Mouse (Mus musculus) embryonic facial prominence, embryonic 10.5 days (tissue): ENCODE data around the gene Sh3rf1. TPM values are rescaled to one million over a fixed set of nuclear protein-coding genes. Genes with fewer than 3 reads are reported as not detected.

Experiments
- DNase-seq: peaks from one replicate; pipeline ENCODE4 v3.0.0-alpha.2; 2017; ENCODE audit warnings: low spot score
- H3K27ac ChIP-seq: fragments of 300-500 bp; sonication (generic); replicated peaks from 2 replicates; pipeline ENCODE4 v1.5.1; 2016; ENCODE audit warnings: mild to moderate bottlenecking
- H3K27me3 ChIP-seq: fragments of 300-500 bp; sonication (generic); replicated peaks from 2 replicates; pipeline ENCODE4 v1.6.1; 2016; ENCODE audit warnings: low read depth, mild to moderate bottlenecking; ENCODE audit not compliant: poor library complexity, severe bottlenecking
- H3K36me3 ChIP-seq: fragments of 300-500 bp; sonication (generic); replicated peaks from 2 replicates; pipeline ENCODE4 v1.6.1; 2016; ENCODE audit warnings: mild to moderate bottlenecking, moderate library complexity
- H3K4me1 ChIP-seq: fragments of 300-500 bp; sonication (generic); 2 replicates; pipeline ENCODE4 v1.6.1; 2016
- H3K4me3 ChIP-seq: fragments of 300-500 bp; sonication (generic); 2 replicates; pipeline ENCODE4 v1.5.1; 2016; ENCODE audit warnings: mild to moderate bottlenecking, moderate library complexity
- H3K9me3 ChIP-seq: fragments of 300-500 bp; sonication (generic); 2 replicates; pipeline ENCODE4 v1.6.1; 2016; ENCODE audit warnings: mild to moderate bottlenecking
- WGBS: fragments of 180-500 bp; shearing (Covaris S2); methylation state at CpG from one replicate; pipeline ENCODE4 v1.1.7; 2016; 5-methylcytosine and 5-hydroxymethylcytosine counted together
- polyA plus RNA-seq: library from polyadenylated mRNA; unstranded; fragments of >200 nt; fragmentation: Nextera tagmentation; extraction: Ambion mirVana; gene quantifications from 2 replicates; pipeline ENCODE4 v1.2.1, GENCODE M21; 2016

Gene Sh3rf1
- polyA plus RNA-seq, 1 experiment from 2014 or later, result 17.0 TPM

DNA sequence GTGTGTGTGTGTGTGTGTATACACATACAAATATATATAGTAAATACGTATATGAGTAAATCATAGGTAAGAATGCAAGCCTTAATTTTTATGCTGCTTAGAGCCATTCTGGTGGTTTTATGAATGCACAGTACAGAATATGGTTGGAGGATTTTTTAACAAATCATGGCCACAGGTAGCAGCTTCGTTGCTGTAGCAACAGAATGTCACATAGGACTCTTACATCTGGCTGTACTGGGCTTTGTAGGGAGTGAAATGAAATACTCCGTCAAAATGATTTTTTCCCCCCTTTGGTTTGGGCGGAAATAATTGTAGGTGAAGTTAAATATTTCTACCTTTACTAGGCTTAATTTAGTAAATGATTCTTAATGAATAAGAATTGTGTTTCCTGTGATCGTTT, 3.0 kb downstream of the Sh3rf1 start:
- DNase-seq, result no peak
- peaks cover 67% of the 10 kb centered on the region for H3K4me1 ChIP-seq
- H3K27ac ChIP-seq, result no peak overlapping the region
- no peaks in the 10 kb centered on the region for H3K27me3 ChIP-seq
- 68% methylated on average over 5 of the region's 5 CpGs for WGBS
- peak overlapping the region; percentile 90 for H3K4me3 ChIP-seq
- peaks cover 35% of the 10 kb centered on the region for H3K36me3 ChIP-seq
- no peaks in the 10 kb centered on the region for H3K9me3 ChIP-seq

DNA sequence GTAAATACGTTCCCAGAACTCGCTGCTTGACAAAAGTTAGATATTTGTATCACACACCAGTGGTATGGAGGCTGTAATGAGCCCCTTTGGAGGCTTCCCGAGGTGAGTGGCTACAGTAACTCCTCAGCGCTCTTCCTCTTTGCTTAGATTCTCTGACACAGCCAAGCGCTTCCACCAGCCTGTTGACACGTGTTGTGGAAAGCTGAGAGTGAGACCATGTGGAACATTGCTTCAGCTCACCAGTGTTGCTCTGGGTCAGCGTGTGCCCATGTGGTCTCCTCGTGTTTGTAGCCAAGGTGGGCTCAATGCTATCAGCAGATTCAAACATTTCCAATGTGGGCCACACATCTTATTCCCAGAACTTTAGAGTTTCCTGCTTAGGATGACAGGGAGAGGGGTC, 5.0 kb downstream of the Sh3rf1 start:
- Histone ChIP-seq H3K36me3 (peaks cover 51% of the 10 kb centered on the region), H3K4me1 (peaks cover 60% of the 10 kb centered on the region)
- WGBS, result 72% methylated on average over 8 of the region's 8 CpGs

DNA sequence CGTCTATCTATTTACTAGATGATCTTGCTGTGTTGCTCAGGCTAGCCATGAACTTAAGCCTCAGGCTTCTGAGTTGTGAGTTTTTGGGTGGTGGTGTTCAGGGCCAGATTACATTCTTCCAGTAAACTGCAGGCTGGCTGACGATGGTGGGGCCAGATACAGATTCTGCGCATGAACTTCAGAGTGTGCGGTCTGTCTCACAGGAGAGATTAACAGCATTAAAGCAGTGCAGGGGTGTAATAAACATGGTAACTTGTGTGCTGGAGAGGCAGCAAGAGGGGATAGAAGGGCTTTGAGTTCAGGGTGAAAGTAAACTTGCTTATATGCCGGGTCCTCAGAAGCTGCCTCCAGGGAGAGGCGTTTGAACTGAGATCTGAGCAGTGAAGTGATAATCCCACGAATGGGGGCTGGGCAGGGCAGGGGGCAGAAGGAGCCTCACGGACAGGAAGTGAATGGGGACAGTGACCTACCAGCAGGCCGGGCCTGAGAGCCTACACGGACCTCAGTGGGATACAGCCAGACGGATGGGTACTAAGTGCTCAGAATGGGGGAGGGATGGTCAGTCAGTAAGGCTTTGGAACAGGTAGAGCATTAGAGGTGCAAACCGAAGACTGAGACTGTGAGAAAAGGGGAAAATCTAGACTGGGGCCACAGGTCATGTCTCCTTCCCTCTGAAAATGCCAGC, 6.0 kb downstream of the Sh3rf1 start:
- Histone ChIP-seq H3K9me3 (no peaks in the 10 kb centered on the region), H3K4me1 (peaks cover 56% of the 10 kb centered on the region), H3K36me3 (peaks cover 57% of the 10 kb centered on the region), H3K4me3 (no peak overlapping the region), H3K27me3 (no peaks in the 10 kb centered on the region), H3K27ac (peak overlapping the region; percentile 44; the same call in 1 of the 2 replicates)
- DNase-seq, result no peak
- 59% methylated on average over 12 of the region's 12 CpGs for WGBS

More for the DNA sequence above, 5.0 kb downstream of the Sh3rf1 start:
- Histone ChIP-seq H3K4me3 (no peak overlapping the region), H3K27ac (no peak overlapping the region), H3K27me3 (no peaks in the 10 kb centered on the region), H3K9me3 (no peaks in the 10 kb centered on the region)
- no peak for DNase-seq

DNA sequence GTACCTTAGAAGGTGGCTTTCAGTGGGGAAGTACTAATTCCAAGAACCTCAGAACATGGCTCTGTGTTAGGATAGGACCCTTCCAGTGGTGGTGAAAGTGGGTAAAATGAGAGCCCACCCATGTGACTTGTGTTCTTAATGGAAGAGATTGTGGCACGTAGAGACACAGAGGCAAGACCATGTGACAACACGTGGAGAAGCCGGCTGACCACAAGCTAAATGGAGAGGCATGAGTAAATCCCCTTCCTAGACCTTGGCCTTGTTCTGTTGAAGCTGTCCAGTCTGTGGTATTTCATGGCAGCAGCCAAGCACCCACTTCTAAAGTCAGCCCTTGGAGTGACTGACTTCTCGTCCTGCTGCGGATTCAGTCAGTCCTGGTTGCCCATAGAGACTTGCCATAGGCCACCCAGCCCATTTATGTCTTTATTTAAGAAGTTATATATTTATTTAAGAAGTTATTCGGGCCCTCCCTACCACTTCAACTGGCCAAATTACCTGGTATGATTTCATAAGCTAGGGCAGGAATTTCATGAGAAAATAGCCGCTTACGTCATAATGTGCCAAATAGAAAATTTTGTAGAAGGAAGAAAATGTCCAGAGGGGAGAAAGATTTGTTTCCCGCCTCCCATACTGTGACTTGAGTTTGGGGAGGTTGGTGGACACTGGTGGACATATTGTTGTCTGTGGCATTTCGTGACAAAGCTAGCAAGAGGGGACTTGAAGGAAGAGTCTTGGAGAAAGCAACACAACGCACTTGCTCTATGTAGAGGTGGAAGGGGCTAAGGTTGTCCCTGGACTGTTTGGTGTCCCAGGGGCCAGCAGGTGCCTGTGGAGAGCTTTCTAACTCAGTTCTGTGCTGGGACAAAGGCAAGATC, 7.4 kb downstream of the Sh3rf1 start:
- Histone ChIP-seq H3K4me1 (peaks cover 54% of the 10 kb centered on the region), H3K9me3 (no peaks in the 10 kb centered on the region), H3K27me3 (no peaks in the 10 kb centered on the region), H3K4me3 (no peak overlapping the region), H3K27ac (no peak overlapping the region), H3K36me3 (peaks cover 55% of the 10 kb centered on the region)
- WGBS, result 93% methylated on average over 11 of the region's 11 CpGs
- DNase-seq, result no peak

DNA sequence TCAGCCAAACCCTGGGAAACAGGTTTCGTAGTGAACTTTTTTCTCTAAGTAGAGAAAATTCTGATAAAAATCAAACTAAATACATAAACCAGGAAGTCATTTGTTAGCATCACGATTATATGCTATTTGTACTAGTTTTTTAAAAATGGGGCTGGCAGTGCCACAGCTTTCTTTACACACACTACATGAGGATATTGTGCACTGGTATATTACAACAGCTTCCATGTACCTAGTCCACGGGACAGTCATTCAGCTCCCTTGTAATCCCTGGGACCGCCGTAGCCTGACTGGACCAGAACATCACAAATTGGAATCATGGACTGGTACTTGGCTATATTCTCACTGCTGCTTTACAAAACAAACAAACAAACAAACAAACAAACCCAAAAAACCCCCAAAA, 11.8 kb downstream of the Sh3rf1 start:
- peaks cover 37% of the 10 kb centered on the region for H3K4me1 ChIP-seq
- H3K36me3 ChIP-seq, result peaks cover 42% of the 10 kb centered on the region
- WGBS, result 90% methylated on average over 5 of the region's 5 CpGs
- H3K27me3 ChIP-seq, result no peaks in the 10 kb centered on the region
- no peak overlapping the region for H3K4me3 ChIP-seq
- no peak for DNase-seq
- no peaks in the 10 kb centered on the region for H3K9me3 ChIP-seq
- no peak overlapping the region for H3K27ac ChIP-seq

DNA sequence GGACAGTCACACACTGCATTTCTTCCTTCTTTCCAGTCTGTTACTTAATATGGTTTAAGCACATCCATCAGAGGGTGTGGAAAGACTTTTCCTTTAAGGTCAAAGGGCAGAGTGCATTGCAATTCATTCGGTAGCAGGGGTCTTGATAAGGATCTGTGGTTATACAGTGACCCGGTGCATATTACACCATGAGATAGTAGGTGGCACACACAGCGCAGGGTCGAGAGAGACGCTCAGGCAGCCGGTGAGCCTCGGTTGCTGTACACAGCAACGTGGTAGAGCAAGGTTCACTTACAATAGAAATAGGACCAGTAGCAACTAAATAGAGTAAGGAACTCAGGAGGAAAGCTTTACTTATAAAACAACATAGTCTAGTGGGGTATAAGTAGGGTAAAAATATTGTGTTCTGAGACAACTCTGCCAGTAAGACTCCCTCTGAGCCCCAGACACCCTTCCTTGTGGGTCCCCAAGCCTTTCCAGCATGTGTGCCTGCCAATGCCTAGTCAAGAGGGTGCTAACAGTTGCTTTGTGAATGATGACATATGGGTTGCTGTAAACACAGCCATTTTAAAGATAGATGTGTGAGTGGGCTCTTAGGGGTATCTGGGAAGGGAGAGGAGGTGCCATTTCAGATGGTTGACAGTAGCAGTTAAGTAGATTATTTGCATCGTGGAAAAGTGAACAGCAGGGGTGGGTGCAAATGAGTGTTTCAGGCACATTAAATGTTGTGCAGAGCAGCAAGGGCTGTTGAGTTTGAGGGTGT, 13.0 kb downstream of the Sh3rf1 start:
- H3K4me3 ChIP-seq, result no peak overlapping the region
- DNase-seq, result no peak
- no peaks in the 10 kb centered on the region for H3K27me3 ChIP-seq
- H3K36me3 ChIP-seq, result peaks cover 35% of the 10 kb centered on the region
- H3K27ac ChIP-seq, result peak overlapping the region; percentile 57; the same call in 1 of the 2 replicates
- H3K4me1 ChIP-seq, result peaks cover 45% of the 10 kb centered on the region
- H3K9me3 ChIP-seq, result no peaks in the 10 kb centered on the region
- WGBS, result 69% methylated on average over 9 of the region's 9 CpGs

DNA sequence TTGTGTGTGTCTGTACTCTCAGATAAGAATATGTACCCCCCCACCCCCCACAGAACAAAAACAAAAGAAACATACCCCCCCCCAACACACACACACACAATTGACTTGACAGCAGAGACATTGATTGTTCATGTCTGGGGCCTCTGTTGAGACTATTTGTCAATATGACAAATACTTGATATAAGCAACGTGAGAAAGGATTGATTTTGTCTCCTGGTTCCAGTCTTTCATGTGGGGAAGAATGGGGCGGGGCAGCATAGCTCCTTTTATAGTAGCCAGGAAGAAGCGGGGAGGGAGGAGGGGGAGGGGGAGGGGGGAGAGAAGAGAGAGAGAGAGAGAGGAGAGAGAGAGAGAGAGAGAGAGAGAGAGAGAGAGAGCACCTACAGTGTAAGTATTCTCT, 15.9 kb downstream of the Sh3rf1 start:
- Histone ChIP-seq H3K36me3 (peaks cover 41% of the 10 kb centered on the region), H3K4me1 (peaks cover 47% of the 10 kb centered on the region), H3K27ac (no peak overlapping the region), H3K27me3 (no peaks in the 10 kb centered on the region), H3K4me3 (no peak overlapping the region), H3K9me3 (peaks cover 17% of the 10 kb centered on the region; the same call in 1 of the 2 replicates)
- WGBS, result 58% methylated on average over 3 of the region's 3 CpGs
- DNase-seq, result no peak

DNA sequence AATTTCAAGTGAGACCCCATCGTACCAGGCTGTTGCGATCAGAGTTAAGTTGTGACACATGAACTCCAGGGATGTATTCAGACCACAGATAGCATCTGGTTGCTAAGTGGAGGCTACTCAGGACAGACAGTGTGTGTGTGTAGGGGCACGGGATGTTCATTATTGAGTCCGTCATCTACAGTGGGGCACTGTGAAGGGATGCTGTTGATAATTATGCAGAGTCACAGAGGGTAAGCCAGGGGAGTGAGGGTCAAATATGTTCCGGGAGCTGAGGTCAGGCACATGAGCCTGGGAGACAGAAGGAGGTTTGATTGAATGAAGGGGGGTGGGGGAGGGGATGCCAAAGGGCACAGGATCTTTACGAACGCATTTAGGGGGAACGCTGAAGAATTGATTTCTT, 17.6 kb downstream of the Sh3rf1 start:
- 38% methylated on average over 8 of the region's 8 CpGs for WGBS
- peak; percentile 51 for DNase-seq
- peaks cover 34% of the 10 kb centered on the region for H3K4me1 ChIP-seq
- H3K36me3 ChIP-seq, result peaks cover 50% of the 10 kb centered on the region
- no peaks in the 10 kb centered on the region for H3K27me3 ChIP-seq
- H3K9me3 ChIP-seq, result peaks cover 17% of the 10 kb centered on the region; the same call in 1 of the 2 replicates
- H3K27ac ChIP-seq, result peak overlapping the region; percentile 35
- H3K4me3 ChIP-seq, result no peak overlapping the region

DNA sequence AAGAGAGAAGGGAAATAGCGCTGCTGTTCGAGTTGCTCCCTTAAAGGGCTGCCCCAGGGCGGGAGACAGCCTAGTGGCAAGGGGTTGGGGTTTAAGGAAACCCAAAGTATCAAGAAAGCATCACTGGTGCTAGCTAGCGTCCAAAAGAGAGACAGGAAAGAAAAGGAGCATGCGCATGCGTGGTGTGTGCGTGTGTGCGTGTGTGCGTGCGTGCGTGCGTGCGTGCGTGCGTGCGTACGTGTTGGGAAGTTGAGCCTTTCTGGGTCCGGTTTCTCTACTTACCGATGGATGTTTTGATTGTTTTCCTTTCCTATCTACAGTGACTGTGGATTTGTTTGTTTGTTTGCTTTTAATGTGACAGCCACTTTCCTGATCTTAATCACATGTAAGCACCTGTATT, 19.2 kb downstream of the Sh3rf1 start:
- H3K4me3 ChIP-seq, result no peak overlapping the region
- H3K9me3 ChIP-seq, result peaks cover 17% of the 10 kb centered on the region; the same call in 1 of the 2 replicates
- H3K4me1 ChIP-seq, result peaks cover 38% of the 10 kb centered on the region
- WGBS, result 96% methylated on average over 19 of the region's 19 CpGs
- H3K27me3 ChIP-seq, result no peaks in the 10 kb centered on the region
- H3K36me3 ChIP-seq, result peaks cover 48% of the 10 kb centered on the region
- no peak overlapping the region for H3K27ac ChIP-seq
- no peak for DNase-seq

DNA sequence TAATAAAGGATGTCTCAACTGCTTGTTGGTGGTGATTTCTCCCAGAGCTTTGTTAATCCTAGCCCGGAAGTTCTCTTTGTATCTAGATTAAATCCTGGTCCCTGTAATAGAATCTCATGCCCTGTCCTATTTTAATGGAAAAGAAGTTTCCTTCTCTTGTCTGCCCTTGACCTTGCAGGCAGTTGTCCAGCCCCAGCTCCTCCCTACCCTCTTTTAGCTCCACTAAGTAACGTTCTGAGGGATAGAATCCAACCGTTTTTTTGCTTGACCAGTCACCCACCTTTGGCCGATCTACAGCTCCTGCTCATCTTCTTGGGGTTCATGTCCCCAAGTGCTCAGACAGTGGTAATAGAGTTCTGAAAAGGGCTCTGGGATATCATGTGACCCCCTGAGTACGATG, 19.8 kb downstream of the Sh3rf1 start:
- H3K27me3 ChIP-seq, result no peaks in the 10 kb centered on the region
- no peak overlapping the region for H3K27ac ChIP-seq
- H3K4me1 ChIP-seq, result peaks cover 43% of the 10 kb centered on the region
- no peak overlapping the region for H3K4me3 ChIP-seq
- no peak for DNase-seq
- H3K36me3 ChIP-seq, result peaks cover 42% of the 10 kb centered on the region
- WGBS, result 91% methylated on average over 5 of the region's 5 CpGs
- peaks cover 17% of the 10 kb centered on the region; the same call in 1 of the 2 replicates for H3K9me3 ChIP-seq

DNA sequence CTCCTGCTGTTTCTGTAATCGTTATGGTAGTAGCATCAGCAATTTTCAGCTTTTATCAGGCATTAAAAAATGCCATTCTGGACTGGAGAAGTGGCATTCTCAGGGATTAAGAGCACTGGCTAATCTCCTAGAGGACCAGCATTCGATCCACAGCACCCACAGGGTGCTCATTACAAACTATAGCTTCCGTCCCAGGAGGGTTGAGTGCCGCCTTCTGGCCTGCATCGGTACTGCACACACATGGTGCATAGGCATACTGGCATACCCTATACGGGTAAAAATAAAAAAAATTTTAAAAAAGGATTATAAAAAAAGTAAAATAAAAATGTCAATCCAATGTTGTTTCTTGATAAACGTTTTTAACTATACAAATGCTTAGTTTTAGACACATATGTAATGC, 20.5 kb downstream of the Sh3rf1 start:
- DNase-seq, result no peak
- H3K4me3 ChIP-seq, result no peak overlapping the region

DNA sequence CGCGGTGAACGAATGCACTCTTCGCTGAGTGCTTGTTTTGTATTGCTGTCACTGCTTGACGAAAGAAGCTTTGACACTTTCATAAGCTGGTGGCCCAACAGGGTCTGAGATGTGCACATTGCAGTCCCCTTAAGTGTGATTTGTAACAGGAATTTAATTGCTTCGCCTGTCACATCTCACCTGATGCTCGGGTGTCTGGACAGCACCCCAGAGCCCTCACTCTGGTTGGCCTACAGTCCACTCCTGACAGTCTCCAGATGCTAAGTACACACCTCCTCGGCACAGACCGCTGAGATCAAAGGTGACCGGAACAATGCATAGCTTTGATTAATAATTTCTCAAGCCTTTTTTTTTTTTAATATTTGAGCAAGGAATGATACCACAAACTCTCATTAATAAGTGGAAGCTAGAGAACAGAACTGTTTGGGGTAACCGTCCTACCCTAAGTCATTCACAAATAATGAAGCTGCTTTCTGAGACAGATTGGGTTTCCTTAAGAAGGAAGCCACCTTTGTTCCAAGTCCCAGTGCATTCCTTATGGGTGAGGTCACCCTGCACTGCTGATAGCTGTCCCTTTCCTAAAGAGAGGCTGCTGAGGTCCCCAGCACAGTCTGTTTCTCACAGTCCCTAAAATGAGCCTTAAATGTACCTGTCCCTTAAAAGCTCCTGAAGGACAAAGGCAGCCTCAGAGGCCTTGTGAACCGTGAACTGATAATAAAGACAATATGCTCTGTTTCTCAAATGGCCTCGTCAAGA, 23.8 kb downstream of the Sh3rf1 start:
- Histone ChIP-seq H3K27ac (peak overlapping the region; percentile 66), H3K27me3 (no peaks in the 10 kb centered on the region), H3K4me3 (no peak overlapping the region), H3K36me3 (peaks cover 52% of the 10 kb centered on the region), H3K4me1 (peaks cover 29% of the 10 kb centered on the region), H3K9me3 (peaks cover 24% of the 10 kb centered on the region; the same call in 1 of the 2 replicates)
- peak; percentile 50 for DNase-seq
- 58% methylated on average over 13 of the region's 13 CpGs for WGBS

More for the DNA sequence above, 20.5 kb downstream of the Sh3rf1 start:
- H3K27ac ChIP-seq, result no peak overlapping the region
- no peaks in the 10 kb centered on the region for H3K27me3 ChIP-seq
- H3K36me3 ChIP-seq, result peaks cover 46% of the 10 kb centered on the region
- WGBS, result 94% methylated on average over 7 of the region's 7 CpGs
- H3K4me1 ChIP-seq, result peaks cover 43% of the 10 kb centered on the region
- H3K9me3 ChIP-seq, result peaks cover 17% of the 10 kb centered on the region; the same call in 1 of the 2 replicates
